Mouse (Mus musculus) thymus, postnatal 10 days (tissue): ENCODE data around the gene Wdr70.

Experiments
- DNase-seq, 2 experiments: peaks; one replicate each; pipeline ENCODE4 v3.0.0; 2021; ENCODE audit warnings: low spot score in 2 of 2

The Wdr70 gene

DNA sequence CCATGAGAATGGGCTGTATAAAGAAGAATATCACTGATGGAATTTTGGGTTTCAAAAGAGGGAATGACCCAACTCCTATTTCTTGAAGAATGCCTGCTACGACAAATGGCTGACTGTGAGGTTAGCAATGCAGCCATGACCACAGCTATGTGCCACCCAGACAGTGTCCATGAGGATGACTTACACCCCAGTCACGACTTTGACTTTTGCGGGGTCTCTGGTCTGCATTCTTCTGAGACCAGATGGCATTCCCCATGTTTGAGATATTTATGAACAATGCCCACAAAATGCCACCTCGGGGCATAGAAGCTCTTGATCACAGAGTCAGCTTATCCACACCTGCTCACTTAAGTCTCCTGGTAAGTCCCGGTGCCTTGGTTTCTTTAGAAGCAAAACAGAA lies 236.1 kb downstream of the Wdr70 start:
- no peak for DNase-seq

- DNase-seq = no peak
These were observed 240.2 kb downstream of the Wdr70 start for GRCm38 (mm10) chr15:7858841-7859240.

DNA sequence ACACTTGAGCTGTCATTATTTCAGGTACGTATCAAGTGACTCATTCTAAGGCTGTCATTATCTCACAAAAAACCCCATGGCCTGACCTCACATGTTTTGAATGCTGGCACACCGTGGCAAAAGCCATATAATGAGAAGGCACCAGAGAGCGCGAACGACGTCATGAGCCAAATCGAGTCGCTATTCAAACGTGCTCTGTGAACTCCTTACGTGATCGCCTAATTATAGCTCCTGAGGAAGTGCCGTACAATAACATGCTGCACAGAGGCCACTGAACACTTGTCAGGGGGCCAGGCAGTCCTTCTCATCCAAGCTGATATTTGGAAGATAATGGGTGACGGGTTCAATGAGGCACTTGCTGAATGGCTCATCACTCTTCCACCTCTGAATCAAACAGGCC lies 241.6 kb downstream of the Wdr70 start:
- DNase-seq = no peak

- DNase-seq = no peak
These were observed 256.6 kb downstream of the Wdr70 start for GRCm38 (mm10) chr15:7842398-7842797.

- no peak for DNase-seq
These were observed 257.3 kb downstream of the Wdr70 start for GRCm38 (mm10) chr15:7841664-7842063.

GRCm38 (mm10) chr15:7838921-7839309 lies 260.1 kb downstream of the Wdr70 start:
- no peak for DNase-seq

DNA sequence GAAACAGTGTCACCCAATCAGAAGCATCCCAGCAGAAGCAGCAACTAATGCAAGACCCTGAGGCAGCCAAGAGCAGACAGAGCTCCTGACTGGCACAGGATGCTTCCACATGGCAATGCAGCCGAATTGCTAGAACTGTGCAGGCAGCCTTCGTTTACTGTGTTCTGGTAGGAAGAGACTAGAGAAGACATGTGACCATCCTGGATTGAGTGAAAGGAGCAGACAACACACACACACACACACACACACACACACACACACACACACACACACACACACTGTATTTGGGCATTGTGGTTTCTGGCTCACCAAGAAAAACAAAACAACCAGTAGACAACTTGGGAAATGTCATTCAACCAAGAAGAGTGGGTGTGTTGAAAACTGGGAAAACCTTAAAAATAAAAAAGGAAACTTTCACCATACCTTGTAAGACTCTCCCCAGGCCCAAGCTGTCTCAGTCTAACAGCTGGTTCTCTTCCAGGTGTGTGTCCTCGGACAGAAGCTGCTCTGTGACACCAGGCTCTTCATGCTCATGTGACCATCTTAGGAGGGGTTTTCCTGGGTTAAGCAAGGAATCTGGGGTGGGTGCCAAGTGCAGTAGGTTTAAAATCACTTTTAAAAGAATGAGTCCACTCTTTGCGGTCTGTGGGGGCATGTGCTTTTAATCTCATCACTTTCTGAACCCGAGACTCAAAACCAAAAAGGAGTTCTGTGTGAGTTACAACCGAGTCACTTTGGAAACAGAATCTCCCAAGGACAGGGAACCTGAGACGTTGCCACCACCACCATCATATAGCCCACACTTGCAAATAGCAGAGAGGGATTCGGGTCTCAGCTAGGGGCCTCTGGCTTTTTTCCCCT lies 260.7 kb downstream of the Wdr70 start:
- no peak for DNase-seq

DNA sequence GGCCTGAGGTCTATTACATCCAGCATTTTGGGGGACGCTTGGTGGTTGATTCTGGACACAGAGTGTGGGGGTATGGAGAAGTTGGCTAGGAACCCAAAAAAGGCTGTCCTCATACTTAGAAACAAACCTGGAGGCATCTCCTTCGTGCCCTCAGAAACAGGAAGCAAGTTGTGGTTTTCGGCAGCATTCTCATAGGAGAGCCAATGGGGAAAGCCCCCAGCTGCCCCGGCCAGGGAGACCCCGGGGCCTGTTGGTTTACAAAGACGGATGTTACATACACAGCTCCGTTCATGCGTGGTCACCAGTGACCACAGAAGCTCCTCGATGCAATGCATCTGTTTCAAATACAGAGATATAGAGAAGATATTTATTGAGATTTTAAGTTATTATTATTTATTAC lies 263.6 kb downstream of the Wdr70 start:
- no peak for DNase-seq

DNA sequence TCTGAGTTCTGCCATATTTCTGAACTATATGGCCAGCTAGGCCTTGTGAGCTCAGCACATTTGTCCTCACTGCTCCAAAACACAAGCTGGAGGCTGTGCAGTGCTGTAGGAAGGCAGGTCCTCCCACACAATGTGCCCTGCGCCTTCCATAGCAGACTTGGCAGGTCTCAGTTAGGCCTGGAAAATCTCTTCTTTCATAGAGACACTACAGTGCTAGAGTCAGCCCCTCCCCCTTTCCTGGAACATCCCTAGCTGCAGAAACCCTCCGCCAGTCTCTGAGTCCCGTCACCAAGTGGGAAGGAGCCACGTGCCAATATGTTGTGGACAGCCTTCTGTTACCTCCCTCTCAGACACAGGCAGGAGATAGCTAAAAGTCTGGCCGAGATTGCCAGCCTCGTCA lies 273.5 kb downstream of the Wdr70 start:
- DNase-seq = no peak

DNA sequence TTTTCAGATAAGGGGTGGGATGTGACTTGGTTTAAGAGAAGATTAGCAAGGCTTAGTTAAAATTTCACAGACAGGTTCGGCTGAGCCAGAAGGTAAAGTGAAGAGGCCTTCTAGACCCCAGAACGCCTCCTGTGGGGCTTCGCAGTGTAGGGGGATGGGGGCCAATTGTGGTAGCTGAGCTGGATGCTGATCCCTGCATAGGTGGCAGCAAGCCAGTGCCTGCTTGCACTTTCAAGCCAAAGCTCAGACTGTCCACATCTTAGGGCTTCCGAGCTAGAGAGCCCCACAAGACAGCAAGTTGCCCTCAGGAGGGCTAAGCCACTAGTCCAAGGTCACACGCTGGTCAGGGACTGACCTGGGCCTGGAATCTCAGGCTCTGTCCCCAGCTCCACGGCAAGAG lies 275.1 kb downstream of the Wdr70 start:
- DNase-seq = no peak
